Mouse (Mus musculus): ENCODE results near the gene Fam178b. TPM values are rescaled to one million over a fixed set of nuclear protein-coding genes. Genes with fewer than 3 reads are reported as not detected.

The Fam178b gene
- polyA plus RNA-seq, 1 experiment, result 9.8 TPM

DNA sequence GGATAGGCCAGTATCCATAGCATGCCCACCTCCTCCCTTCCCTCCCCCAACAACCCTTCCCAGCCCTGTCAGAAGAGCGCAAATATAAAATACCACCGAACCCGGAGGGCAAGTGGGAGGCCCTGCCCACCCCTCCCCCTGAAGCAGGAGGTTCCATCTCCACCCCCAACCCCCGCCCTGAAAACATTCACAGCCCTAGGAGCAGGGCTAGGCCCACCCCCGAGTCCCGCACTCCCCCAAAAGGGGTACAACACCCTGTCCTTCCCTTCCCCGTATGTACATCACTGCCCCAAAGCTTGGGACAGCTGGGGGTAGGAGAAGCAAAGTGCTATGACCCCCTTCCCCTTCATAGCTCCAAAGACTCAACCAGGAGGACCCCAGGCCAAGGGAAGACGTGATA lies 134.2 kb downstream of the Fam178b start:
- no peak overlapping the region for H3K9ac ChIP-seq (ENCODE audit: low read depth, poor library complexity, severe bottlenecking)
- no peak overlapping the region for H3K27ac ChIP-seq (ENCODE audit: insufficient read depth, low read length)

DNA sequence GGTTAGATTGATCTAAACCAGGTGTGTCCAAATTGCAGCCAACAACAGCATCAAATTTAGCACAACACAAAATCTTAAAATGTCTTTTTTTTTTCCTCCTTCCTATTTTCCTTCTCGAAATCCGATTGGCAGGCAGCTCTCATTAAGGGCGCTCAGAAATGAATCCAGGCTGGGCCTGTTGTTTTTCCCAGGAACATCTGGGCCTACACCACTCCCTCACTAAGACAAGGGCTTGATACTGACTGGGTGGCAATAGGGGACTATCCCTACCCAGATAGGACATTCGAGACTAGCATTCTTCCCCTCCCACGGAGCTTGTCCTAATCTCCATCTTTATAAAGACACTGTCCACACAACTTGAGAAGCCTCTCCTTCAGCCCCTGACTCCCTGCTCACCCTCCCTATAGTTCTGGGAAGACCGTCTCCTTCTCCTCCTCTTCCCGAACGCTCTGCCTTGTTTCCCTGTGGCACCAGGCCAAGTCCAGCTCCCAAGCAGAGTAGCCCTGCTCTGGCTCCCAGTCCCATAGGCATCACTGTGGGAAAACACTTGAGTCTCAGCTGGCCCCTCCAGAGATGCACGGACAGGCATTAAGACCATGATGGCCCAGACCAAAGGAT lies 134.9 kb downstream of the Fam178b start:
- Histone ChIP-seq H3K36me3 (ENCODE audit: control insufficient read depth, insufficient read depth, low read length, poor library complexity, severe bottlenecking) (no peaks in the 10 kb centered on the region), H3K9me3 (replicated peaks; ENCODE audit: control insufficient read depth, insufficient read depth, low read length, poor library complexity, severe bottlenecking) (no peaks in the 10 kb centered on the region), H3K9ac (ENCODE audit: low read depth, poor library complexity, severe bottlenecking) (no peak overlapping the region), H3K4me3 (ENCODE audit: low read depth, low read length) (no peak overlapping the region), H3K4me1 (ENCODE audit: control insufficient read depth, insufficient read depth, low read length) (no peaks in the 10 kb centered on the region), H3K27me3 (ENCODE audit: control insufficient read depth, insufficient read depth, low read length, poor library complexity, severe bottlenecking) (no peaks in the 10 kb centered on the region), H3K27ac (ENCODE audit: insufficient read depth, low read length) (no peak overlapping the region)
- TF ChIP-seq POLR2A (IDR thresholded peaks at IDR 0.05; ENCODE audit: insufficient read depth, low read length) (no peak), EP300 (IDR thresholded peaks at IDR 0.05; ENCODE audit: insufficient read depth, low read depth, low read length) (no peak), CTCF (IDR thresholded peaks at IDR 0.05; ENCODE audit: low read depth, low read length) (no peak)

More for the DNA sequence above, 134.2 kb downstream of the Fam178b start:
- no peak overlapping the region for H3K4me3 ChIP-seq (ENCODE audit: low read depth, low read length)
- no peaks in the 10 kb centered on the region for H3K27me3 ChIP-seq (ENCODE audit: control insufficient read depth, insufficient read depth, low read length, poor library complexity, severe bottlenecking)
- no peaks in the 10 kb centered on the region for H3K36me3 ChIP-seq (ENCODE audit: control insufficient read depth, insufficient read depth, low read length, poor library complexity, severe bottlenecking)
- H3K4me1 ChIP-seq (ENCODE audit: control insufficient read depth, insufficient read depth, low read length), result no peaks in the 10 kb centered on the region
- H3K9me3 ChIP-seq (replicated peaks; ENCODE audit: control insufficient read depth, insufficient read depth, low read length, poor library complexity, severe bottlenecking), result no peaks in the 10 kb centered on the region
- TF ChIP-seq CTCF (IDR thresholded peaks at IDR 0.05; ENCODE audit: low read depth, low read length) (no peak), EP300 (IDR thresholded peaks at IDR 0.05; ENCODE audit: insufficient read depth, low read depth, low read length) (no peak), POLR2A (IDR thresholded peaks at IDR 0.05; ENCODE audit: insufficient read depth, low read length) (no peak)

DNA sequence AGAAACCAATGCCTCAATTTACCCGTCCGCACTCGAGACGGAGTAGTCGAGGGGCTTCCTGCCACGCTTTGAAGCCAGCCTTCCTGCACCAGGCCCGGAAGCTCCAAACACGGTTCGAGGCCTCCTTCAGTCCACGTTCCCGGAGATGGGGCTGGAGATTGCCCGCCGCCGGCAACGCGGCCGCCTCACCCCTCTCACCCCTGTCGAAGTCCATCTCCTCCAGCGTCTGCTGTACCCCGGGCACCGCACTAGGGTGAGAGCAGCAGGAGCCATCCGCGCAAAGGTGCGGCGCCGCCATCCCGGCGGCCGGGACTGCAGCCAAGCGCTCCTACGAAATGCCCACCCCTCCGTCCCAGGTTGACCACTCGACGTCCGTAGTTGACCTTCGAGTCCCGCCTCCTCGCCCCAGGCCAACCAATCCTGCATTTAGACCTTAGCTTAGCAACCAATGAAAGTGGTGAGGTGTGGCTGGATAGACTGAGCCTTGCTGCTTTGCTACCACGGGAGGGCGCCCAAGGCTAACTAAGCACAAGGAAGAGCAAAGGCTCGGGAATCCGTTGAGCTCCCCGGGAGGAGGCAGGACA lies 136.0 kb downstream of the Fam178b start, which contains the start of gene Ankrd39:
Gene Ankrd39 (minus strand): TSS at position 558 of the 584 bp plus-strand sequence.
- Histone ChIP-seq H3K9ac (ENCODE audit: low read depth, poor library complexity, severe bottlenecking) (peak within 1 kb of the TSS; percentile 66), H3K27me3 (ENCODE audit: control insufficient read depth, insufficient read depth, low read length, poor library complexity, severe bottlenecking) (no peaks in the 10 kb centered on the region), H3K9me3 (replicated peaks; ENCODE audit: control insufficient read depth, insufficient read depth, low read length, poor library complexity, severe bottlenecking) (no peaks in the 10 kb centered on the region), H3K27ac (ENCODE audit: insufficient read depth, low read length) (no peak within 1 kb of the TSS), H3K36me3 (ENCODE audit: control insufficient read depth, insufficient read depth, low read length, poor library complexity, severe bottlenecking) (no peaks in the 10 kb centered on the region), H3K4me3 (ENCODE audit: low read depth, low read length) (peak within 1 kb of the TSS; percentile 94), H3K4me1 (ENCODE audit: control insufficient read depth, insufficient read depth, low read length) (no peaks in the 10 kb centered on the region)
- TF ChIP-seq EP300 (IDR thresholded peaks at IDR 0.05; ENCODE audit: insufficient read depth, low read depth, low read length) (0 out of 2 replicates have a peak, but pooled peaks have one; percentile 22), POLR2A (IDR thresholded peaks at IDR 0.05; ENCODE audit: insufficient read depth, low read length) (peak; percentile 64), CTCF (IDR thresholded peaks at IDR 0.05; ENCODE audit: low read depth, low read length) (peak; percentile 96)

DNA sequence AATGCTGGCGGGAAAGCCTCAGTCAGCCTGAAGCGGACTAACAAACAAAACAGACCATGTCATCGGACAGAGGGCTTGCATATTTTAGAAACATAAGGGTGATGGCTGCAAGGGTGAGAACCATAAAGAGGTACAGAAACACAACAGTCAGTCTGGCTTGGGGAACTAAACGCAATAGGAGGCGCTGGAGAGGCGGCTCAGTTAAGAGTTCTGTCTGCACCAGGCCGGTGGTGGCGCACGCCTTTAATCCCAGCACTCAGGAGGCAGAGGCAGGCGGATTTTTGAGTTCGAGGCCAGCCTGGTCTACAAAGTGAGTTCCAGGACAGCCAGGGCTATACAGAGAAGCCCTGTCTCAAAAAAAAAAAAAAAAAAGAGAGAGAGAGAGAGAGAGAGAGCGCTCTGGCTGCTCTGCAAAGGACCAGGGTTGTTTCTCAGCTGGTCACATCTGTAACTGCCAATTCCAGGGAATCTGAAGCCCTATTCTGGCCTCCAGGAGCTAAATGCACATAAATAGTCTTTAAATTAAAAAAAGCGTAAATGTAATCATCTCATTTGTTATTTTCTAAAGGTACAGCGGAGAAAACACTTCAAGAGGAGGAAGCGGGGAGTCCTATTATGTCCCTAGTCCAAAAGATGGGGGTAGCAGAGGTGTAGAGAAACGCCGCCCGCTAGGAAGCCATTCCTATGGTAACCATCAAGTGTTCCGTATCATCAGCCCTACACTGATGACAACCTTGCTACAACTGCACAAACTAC lies 137.0 kb downstream of the Fam178b start:
- Histone ChIP-seq H3K27ac (ENCODE audit: insufficient read depth, low read length) (no peak overlapping the region), H3K4me1 (ENCODE audit: control insufficient read depth, insufficient read depth, low read length) (no peaks in the 10 kb centered on the region)

DNA sequence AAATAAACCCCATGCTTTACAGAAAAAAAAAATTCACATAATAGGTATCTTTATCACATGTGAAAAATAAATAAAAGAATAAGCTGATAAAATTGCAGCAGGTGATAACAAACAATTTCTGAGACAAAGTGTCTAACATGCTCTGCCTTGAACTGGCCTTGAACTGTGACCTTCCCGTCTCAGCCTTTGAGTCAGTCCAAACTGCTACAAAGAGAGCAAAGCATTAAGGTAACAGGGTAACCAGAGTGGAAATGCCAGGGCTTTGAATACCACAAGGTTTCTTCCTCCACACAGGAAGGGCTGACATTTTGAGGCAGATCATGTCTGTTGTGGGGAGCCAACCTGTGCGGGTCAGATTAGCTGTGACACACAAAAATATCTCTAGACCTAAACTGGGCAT lies 137.6 kb downstream of the Fam178b start:
- H3K9me3 ChIP-seq (replicated peaks; ENCODE audit: control insufficient read depth, insufficient read depth, low read length, poor library complexity, severe bottlenecking), result no peaks in the 10 kb centered on the region
- H3K27ac ChIP-seq (ENCODE audit: insufficient read depth, low read length), result no peak overlapping the region
- H3K9ac ChIP-seq (ENCODE audit: low read depth, poor library complexity, severe bottlenecking), result no peak overlapping the region
- no peaks in the 10 kb centered on the region for H3K36me3 ChIP-seq (ENCODE audit: control insufficient read depth, insufficient read depth, low read length, poor library complexity, severe bottlenecking)
- H3K4me1 ChIP-seq (ENCODE audit: control insufficient read depth, insufficient read depth, low read length), result no peaks in the 10 kb centered on the region
- TF ChIP-seq POLR2A (IDR thresholded peaks at IDR 0.05; ENCODE audit: insufficient read depth, low read length), result no peak
- TF ChIP-seq CTCF (IDR thresholded peaks at IDR 0.05; ENCODE audit: low read depth, low read length), result no peak
- TF ChIP-seq EP300 (IDR thresholded peaks at IDR 0.05; ENCODE audit: insufficient read depth, low read depth, low read length), result no peak
- H3K4me3 ChIP-seq (ENCODE audit: low read depth, low read length), result no peak overlapping the region
- H3K27me3 ChIP-seq (ENCODE audit: control insufficient read depth, insufficient read depth, low read length, poor library complexity, severe bottlenecking), result no peaks in the 10 kb centered on the region

More for the DNA sequence above, 137.0 kb downstream of the Fam178b start:
- Histone ChIP-seq H3K9me3 (replicated peaks; ENCODE audit: control insufficient read depth, insufficient read depth, low read length, poor library complexity, severe bottlenecking) (no peaks in the 10 kb centered on the region), H3K36me3 (ENCODE audit: control insufficient read depth, insufficient read depth, low read length, poor library complexity, severe bottlenecking) (no peaks in the 10 kb centered on the region), H3K9ac (ENCODE audit: low read depth, poor library complexity, severe bottlenecking) (peak overlapping the region; percentile 66), H3K27me3 (ENCODE audit: control insufficient read depth, insufficient read depth, low read length, poor library complexity, severe bottlenecking) (no peaks in the 10 kb centered on the region), H3K4me3 (ENCODE audit: low read depth, low read length) (peak overlapping the region; percentile 94)
- TF ChIP-seq POLR2A (IDR thresholded peaks at IDR 0.05; ENCODE audit: insufficient read depth, low read length) (no peak), EP300 (IDR thresholded peaks at IDR 0.05; ENCODE audit: insufficient read depth, low read depth, low read length) (no peak), CTCF (IDR thresholded peaks at IDR 0.05; ENCODE audit: low read depth, low read length) (peak; percentile 26)
